Mouse (Mus musculus) frontal cortex, adult (tissue): ENCODE results near the gene Poln.

Experiments used
- ATAC-seq: cut with Nextera tagmentation; 2 replicates; pipeline ENCODE4 v1.9.2; 2017; ENCODE audit warnings: mild to moderate bottlenecking, moderate library complexity, mixed read lengths; ENCODE audit not compliant: low TSS enrichment

Gene Poln

DNA sequence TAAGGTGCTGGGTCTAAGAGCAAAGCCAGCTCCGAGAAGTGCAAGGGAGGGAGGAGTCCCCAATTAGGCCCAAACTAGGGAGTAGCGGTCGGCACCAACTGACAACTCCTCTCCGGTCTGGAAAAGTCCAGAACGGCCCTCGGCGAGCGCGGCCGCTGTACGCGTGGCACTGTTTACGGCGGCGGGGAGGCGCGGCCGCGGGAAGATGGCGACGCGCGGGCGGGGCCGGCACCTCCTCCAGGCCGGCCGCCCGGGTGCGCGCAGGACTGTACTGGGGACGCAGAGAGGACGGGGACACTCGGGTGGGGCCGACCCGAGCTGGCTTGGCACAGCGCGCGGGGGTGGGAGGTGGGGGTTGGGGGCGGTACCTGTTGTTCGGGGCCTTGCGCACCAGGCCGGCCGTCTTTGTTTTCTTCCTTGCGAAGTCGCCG is 17.7 kb upstream of the Poln start:
- no peak for ATAC-seq

DNA sequence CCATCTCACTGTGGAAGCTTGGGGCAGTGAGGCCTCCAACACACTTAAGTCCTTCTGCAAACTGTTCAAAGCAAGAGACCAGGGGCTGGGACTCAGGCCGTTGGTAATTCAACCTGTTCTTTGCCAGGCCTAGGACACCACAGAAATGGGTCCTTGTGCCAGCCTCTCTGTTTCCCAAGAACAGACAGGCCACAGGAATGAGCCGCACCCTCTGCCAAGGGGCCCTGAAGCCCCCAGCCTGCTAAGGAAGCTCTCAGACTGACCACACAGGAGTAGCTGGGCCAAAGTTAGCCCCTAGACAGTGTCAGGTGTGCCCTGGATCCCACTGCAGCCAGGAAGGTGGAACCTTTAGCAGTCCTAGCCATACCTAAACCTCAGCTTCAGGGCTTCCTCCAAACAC is 17.1 kb upstream of the Poln start:
- no peak for ATAC-seq

DNA sequence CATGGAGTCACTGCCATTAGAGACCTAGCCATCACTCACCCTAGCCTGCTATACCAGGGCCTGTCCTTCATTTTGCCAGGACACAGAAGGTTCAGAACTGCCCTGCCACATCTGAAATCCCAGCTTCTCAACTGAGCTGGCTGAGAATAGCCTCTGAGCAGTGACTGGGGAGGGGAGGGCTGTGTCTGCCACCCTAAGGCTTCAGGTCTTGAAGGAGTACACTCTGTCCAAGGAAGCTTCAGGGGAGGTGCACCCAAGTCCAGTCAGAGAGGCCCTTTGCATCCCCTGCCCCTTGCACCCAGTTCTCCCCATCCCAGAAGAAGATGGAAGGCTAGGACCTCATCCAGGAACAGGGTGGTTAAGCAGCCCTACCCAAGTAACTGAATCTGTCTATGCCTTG is 16.5 kb upstream of the Poln start:
- ATAC-seq = no peak

DNA sequence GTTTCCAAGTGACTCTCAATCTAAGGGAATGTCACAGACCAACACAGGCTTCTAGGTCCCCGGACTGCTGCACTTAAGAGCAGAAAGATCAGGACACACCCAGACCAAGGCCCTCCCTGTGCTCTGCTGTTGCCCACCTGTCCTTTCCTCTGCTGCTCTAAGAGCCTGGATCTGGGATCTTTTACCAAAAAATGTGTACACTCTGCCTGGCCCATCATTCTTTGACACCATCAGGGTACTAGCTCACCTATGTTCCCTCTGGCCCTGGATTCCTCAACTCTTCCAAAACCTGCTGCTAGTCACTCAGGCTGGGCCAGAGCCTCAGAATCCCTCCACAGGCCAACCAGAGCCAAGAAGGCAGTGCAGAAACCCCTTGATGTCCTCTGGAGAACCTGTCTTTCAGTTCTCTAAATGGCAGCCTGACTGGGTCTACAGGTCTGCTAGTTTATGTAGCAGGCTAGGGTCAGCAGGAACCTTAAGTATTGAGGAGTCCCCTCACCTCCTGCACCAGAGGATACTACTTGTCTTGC is 15.9 kb upstream of the Poln start:
- no peak for ATAC-seq

DNA sequence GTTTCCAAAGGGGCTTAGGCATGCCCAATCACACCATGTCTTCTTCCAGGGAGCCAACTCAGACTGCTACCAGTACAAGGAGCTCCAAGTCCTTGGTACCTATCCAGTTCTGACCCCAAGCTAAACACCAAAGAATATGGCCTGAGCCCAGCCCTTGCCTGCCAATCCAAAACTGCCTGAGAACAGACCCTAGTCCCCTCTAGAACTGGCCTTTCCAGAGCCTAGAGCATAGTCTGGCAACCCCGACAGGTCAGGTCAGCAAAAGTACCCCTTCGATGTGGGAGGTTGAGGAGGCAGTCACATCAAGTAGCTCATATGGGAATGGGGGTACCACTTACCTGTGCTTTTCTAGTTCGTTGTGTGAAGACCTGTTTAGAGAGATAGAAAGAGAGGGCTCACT is 14.7 kb upstream of the Poln start:
- ATAC-seq = no peak

DNA sequence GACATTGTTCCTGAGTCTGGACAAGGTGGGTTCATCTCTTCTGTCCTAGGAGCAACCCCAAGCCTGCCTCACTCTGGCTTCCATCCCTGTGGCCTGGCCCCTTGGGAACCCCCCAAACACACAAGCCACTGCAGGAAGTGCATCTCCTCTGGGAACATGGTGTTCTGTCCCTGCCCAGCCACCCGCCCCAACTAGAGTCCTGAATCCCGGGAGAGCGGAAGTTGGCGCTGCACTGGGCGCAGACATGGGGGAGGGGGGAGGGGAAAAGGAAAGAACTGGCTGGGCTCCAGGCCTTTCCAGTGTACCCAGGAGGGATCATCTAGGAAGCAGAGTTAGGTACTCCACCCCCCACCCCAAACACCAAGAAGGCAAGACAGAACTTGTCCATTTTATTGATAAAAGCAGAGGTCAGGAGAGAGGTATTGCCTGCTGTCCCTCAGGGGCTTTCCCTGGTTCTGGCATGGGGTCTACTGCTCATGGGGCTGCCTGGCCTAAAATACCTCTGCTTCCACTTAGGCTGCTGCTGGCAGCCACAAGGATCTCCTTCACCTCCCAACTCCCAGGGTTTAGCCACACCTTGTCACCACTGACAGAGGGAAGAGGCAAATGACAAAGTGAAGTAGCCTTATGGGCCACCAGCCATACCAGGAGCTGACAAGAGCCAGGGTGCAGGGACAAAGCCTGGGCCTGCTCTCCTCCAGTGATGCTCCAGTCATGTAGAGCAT is 14.1 kb upstream of the Poln start:
- ATAC-seq = no peak

DNA sequence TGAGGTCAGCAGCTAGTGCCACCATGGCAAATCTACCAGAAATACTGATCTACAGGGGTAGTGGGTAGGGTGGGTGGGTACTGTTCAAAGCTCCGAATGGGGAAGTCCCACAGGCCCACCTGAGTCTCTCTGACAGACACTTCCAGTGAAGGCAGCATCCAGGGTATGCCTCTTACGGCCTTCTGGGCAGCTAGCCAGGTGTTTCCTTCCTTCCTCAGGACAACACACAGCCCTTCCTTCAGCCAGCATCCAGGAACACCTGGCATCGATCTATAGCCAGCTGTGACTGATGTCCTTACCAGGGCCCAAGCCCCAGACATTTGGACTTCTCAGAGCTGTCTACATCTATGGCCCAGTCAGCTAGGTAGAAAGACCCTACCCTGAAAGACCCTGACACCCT is 13.2 kb upstream of the Poln start:
- no peak for ATAC-seq

DNA sequence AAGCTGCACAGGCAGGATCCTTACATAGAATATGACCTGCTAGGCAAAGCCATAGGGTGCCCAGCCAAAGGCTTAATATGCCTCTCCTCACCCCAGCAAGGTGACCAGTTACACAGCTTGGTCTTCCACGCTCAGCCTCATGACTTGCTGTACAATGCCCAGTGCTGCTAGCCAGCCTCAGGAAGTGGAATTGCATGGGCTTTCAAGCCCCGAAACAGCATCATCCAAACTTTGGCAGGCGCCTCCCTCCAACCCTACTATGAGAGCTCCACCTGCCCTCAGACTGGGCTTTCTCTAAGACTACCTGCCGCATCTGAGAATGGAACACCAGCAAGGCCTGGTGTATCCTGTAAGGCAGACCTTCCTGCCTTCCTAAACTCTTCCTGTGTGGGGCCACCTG is 8.6 kb upstream of the Poln start:
- ATAC-seq = no peak

DNA sequence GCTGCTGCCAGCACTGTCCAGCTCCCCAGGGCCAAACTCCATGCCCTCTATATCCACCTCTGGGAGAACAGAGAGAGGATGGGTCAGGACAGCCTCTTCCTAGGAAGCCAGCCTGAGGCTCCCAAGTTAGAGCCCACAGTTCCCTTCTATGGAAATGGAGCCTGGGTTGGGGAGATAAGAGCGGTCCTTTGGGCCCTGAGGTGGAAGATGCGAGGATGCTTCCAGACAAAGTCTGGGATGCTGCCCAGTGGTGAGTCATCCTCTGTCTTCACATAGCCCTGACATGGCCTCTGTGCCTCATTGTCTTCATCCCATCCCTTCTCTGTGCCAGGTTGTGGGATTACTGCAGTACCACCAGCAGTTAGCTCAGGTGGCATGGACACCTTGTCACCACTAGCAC is 7.8 kb upstream of the Poln start:
- ATAC-seq = no peak

DNA sequence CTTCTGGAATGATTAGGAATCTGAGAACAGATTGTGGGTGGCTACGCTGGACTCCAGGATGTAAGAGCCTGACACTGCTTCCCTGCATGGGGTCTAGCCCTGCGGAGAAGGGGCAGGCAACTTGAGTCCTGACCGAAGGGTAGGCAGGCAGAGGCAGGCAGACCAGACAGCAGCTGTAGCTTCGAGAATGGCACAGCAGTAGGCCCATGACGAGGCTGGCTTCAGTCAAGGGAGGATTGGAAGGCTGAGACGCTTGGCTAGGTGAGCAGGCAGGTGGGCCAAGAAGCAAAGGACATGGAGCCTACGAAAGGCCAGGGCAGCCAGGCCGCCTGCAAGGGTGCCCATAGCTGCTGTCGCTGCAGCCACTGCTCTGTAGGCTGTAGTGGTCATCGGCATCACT is 7.4 kb upstream of the Poln start:
- ATAC-seq = no peak

DNA sequence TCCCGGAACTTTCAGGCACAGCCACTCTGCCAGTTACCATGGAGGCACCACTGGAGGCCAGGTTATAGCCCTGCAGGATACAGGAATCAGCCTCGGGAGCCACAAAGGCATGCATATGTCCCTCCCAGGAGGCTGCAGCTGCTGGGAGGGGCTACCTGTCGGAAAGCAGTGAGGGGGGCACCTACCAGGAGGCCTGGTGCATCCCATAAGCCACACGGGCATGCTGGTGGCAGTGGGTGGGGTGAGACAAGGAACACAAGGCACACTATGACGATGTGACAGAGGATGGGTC is 6.1 kb upstream of the Poln start:
- no peak for ATAC-seq

DNA sequence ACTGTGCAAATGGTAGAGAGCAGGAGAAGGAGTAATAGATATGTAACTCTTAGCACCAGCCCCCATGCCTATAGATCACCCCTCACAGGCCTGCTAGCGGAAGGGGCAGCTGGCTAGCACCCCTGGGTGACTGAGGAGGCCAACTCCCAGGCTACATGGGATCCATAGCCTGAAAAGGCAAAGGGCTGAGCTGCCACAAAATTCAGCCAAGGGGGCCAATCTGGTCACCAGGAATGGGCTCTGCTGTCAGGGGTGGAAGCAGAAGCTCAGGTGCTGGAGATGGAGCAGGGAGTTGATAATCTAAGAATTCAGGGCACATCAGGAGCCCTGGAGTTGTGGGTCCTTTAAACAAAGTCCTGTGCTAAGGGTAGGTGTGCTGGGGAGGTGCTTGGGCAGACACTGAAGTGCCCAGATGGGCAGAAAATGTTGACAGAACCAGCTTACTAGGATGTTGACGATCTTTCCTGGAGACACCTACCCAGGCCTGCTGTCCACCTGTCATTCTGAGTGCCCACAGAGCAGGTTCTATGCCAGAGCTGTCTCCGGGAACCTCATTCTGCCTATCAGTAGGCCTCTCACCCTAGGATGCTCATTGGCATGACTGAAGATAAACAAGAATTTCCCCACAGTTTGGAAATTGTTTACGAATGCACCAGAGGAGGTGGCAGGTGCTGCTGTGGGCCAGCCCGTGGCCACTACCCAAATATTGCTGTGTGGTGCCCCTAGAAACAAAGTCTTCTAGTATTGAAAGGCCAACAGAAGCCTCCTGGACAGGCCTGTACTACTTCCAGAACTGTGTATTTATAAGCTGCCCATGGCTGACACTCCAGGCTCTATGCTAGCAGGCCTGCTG is 5.5 kb upstream of the Poln start:
- ATAC-seq = no peak

DNA sequence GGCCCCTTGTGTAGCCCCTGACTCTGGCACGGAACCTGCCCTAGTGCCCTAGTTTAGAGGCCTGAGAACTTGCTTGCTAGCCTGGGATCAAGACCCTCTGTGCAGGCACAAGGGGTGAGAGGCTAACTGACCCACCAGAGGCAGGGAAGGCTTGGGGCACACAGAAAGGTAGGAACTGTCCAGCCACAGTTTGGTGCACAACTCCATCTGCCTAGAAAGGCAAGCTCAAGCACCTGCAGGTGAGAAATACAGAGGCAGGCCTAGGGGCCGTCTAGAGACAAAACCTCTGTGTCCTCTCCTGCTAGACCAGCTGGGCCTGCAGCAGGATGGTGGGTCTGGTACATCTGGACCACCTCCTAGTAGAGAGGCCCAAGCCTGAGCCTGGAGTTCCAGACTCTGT is 4.8 kb upstream of the Poln start:
- no peak for ATAC-seq

DNA sequence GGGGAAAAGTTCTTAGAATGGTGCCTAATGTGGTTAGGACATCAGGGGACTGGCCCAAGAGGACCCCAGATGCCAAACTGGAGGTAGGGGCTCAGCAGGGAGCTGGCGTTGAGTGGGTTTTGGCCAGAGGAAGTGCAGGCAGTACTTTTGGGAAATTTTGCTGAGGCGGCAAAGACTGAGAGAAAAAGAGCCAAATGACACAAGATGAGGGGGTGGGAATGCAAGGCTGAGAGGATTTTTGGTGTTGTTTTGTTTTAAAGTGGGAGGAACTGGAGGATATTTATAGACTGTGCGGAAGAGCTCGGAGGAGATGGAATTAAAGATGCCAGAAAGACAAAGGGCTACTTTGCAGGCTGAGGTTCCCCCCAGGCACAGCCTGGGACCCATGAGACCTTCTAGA is 1.5 kb upstream of the Poln start:
- ATAC-seq = no peak

DNA sequence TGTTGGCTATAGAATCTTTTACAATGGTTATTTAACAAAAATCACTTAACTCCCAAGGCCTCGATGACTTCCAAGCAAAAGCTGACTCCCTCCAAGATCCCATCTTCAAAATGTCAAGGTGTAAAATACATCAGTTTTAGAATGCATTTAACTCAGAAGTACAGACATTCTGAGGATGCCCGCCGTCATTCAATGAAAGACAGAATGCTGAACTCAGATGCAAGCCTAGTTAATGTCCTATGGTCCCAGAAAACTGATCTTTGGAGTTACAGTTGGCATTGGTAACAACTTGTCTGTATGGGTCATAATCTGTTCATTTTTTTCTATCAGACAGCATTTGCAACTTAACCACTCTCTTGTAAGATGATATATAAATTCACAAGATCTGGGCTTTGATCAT is 706 bp upstream of the Poln start:
- no peak for ATAC-seq

DNA sequence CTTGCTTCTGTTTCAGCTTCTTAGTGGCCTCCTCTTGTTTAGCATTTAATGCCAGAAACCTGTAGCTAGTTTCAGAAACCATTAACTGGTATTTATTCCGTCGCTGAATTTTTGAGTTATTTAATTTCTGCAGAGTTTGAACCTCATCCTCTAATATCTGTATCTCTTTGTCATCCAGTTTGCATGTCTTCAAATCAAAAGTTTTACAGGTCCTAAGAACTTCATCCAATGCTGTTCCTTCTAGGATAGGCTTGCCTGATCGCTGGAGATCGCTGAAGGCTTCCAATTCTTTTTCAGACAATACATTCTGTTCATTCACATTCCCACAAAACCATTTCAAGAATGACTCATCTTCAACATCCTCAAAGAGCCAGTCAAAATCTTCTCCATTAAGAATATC is 1.4 kb downstream of the Poln start:
- ATAC-seq = no peak

DNA sequence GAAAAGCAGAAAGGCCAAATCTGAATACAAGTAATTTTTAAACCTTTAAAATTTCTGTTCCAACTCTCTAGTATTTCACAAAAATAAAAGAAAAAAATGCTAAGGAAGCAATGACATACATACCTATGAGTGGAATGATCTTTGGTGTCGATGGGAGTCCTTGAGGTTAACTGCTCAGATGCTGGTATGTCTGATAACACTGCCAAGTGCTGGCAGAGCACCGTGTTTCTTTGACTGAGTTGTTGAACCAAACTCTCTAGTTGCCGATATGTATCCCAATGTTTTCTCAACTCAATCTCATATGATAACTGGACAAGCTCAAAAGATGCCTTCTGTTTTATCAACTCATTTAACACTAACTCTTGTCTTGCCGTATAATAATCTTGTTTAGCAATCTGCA is 3.5 kb downstream of the Poln start:
- no peak for ATAC-seq

DNA sequence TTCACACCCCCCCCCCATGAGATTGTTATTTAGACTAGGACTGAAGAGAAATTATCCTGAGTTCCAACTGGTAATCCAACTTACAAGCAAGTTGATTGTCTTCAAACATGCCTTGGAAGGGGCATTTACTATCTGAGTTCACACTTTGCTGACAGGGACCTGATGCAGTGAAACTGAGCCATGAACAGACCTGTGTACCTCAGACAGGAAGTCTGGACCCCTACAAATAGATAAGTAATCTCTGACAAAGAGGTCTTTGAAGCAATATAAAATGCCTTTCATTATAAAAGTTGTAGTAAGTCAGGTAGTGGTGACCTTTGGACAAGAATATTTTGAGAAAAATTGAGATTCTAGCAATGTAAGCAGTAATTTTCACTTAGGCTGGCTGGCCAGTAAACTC is 20.8 kb downstream of the Poln start:
- ATAC-seq = no peak

DNA sequence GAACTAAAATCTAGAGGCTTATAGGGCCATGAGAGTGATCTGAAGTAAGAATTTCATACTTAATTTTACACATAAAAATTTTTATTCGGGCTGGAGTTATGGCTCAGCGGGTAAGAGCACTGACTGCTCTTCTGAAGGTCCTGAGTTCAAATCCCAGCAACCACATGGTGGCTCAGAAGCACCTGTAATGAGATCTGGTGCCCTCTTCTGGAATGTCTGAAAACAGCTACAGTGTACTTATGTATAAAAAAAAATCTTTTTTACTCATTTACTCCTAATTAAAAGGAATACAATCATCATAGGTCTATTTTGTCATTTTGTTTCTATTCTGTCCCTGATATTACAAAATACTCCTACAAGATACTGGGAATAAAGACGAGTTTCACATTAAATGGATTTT is 21.7 kb downstream of the Poln start:
- ATAC-seq = no peak

DNA sequence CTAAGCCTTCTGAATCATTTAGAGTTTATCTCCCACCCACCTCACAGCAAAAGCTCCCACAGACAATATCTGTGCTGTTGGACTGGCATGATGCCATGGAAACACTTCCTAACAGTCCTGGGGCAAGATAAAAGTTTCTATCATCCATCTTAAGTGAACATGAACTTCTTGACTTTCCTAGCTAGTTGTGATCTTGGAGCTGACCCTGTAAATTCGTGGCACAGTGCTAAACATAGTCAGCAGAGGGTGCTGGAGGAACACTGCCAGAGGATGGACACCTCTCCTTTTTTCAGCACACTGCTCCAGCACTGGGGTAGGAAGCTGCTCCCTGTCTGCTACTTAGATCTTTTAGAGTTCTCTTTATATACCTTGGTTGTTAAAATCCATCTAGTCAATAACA is 29.5 kb downstream of the Poln start:
- peak; percentile 34; the same call in 1 of the 2 replicates for ATAC-seq

DNA sequence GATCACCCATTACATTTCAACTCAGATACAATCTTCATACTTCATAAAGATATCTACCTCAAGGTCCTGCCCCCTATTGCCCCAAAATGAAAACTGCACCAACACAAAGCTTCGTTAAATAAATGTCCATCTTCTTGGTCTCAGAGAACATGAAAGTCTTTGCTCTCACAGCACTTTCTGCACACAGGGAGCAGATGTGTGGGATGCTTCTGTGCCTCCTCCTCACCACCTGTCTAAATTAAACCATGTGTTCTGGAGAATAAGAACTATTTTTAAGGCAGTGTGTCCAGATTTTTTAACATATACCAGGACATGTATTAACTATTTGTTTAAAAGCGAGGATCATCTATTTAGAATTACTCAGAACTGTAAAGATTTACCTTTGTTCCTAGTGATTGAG is 36.5 kb downstream of the Poln start:
- peak; percentile 59; the same call in 1 of the 2 replicates for ATAC-seq

DNA sequence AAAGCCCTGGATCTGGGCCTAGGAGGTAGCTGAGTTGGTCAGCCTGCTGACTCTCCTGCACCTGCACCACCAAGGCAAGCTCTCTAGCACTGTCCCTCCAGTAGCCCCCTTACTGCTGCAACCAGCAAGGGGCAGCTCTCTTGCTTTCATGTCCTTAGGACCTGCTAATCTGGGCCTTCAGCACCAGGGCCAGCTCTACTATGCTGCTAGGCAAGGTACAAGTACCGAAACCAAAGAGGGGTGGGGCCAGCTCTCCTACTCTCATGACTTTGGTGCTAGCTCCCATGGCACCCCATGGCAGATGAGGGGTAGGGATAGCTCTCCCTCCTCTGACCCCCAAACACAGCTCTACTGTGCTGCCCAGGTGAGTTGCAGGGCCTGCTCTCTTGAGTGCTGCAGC is 45.1 kb downstream of the Poln start:
- no peak for ATAC-seq

DNA sequence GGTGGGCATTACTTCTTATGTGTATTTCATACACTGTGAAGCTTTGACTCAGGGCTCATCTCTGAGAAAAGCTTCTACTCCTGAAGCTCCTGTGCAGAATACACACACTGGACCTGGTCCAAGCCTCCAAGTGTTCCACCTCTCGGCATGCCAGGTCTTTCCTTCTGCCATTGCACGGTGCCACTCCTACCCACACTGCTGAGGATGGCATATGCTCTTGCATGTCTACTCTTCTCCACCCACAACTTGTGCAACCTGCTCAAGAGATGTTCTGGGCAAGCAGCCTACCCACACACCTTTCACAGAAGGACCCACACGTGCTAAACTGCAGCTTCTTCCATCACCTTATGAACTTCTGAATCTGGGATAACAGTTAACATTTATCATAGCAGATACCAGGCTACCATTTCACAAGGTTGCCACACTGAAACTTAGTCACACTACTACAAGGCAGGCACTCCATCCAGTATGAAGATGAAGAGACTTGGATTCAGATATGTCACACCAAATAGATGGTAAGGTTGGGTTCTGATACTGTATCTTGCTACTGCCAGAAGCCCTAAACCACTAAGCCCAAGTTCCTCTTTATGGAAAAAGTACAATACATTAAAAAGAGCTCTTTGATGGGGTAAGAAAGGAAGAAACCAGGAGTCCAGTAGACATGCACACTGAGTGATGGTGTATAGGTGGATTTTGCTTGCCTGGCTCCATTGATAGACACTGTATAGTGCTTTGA is 50.0 kb downstream of the Poln start:
- ATAC-seq = peak; percentile 84
